Mouse (Mus musculus): ENCODE data around the gene Hoxd4. TPM values are rescaled to one million over a fixed set of nuclear protein-coding genes. Genes with fewer than 3 reads are reported as not detected.

The Hoxd4 gene
- total RNA-seq, 4 experiments from 2014 or later = 0.32 to 0.79 (median 0.38) TPM

DNA sequence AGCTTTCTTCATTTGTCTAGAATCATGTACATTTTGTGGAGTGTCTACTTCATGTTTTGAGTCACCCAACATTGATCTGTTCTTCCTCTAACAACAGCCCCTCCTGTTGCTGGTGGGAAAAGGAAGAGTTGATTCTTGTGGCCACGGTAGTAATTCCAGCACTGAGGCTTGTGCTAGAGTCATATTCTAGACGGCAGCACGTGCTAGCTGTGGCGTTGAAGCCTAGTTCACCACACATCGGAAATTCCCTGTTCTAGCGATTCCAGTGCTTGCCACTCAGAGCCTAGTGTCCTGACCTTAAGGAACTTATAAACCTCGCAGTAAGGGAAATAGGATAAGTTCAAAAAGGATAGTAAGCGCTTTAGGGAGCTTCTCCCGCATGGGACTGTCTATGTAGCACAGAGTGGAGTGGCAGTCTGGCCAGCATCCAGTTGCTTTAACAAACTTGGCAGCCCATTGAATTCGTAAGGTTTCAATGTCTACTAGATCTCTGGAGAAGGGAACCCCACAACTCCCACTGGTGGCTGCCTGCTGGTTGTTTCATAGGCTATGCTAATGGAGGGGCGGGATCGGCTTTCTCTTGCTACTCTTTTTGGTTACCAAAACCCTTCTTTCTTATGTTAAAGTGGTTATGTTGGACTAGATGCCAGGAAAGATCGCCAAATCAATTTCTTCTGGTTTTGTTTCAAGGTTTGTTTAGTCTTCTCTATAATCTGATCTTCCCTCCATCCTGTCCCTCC, 66.0 kb downstream of the Hoxd4 start:
- DNase-seq (ENCODE audit: low spot score) = no peak

Small RNA genes lying within 50 kb of the gene (microRNA-seq; reads per million reads assigned to microRNA genes)
- gene Gm44463 = not detected
- gene Mir10b = 962 reads per million, percentile 82 among the genes with 10 or more reads in this experiment

Other genes with a start within 250 kb of the Hoxd4 start
- gene Lnpk, start 132.5 kb upstream of the Hoxd4 start, total RNA-seq (2022) = 10 to 100 TPM; 18.7 to 23.7 (median 22.6) TPM
- not detected for gene Evx2, start 52.4 kb upstream of the Hoxd4 start, total RNA-seq (2022)
- not detected for gene Hoxd13, start 43.6 kb upstream of the Hoxd4 start, total RNA-seq (2022)
- gene Hoxd12, start 36.9 kb upstream of the Hoxd4 start, total RNA-seq (2022) = not detected
- gene Hoxd11, start 32.4 kb upstream of the Hoxd4 start, total RNA-seq (2022) = not detected
- under 1 TPM in 1 of 4 experiments, not detected in 3; 0.12 TPM for gene Hoxd10, start 20.0 kb upstream of the Hoxd4 start, total RNA-seq (2022)
- under 1 TPM; 0.22 to 0.49 (median 0.48) TPM for gene Hoxd9, start 14.2 kb upstream of the Hoxd4 start, total RNA-seq (2022)
- 1 to 10 TPM in 1 of 4 experiments, under 1 TPM in 3; 0.53 to 1.5 (median 0.76) TPM for gene Hoxd8, start 7.3 kb upstream of the Hoxd4 start, total RNA-seq (2022)
- gene Hoxd3, start within 50 bp of the Hoxd4 start, total RNA-seq (2022) = under 1 TPM in 1 of 4 experiments, not detected in 3; 0.16 TPM
- gene Gm28230, start 14.8 kb downstream of the Hoxd4 start, total RNA-seq (2022) = not detected
- not detected for gene Hoxd1, start 51.1 kb downstream of the Hoxd4 start, total RNA-seq (2022)
- 100 to 1,000 TPM; 111 to 125 (median 119) TPM for gene Mtx2, start 113.9 kb downstream of the Hoxd4 start, total RNA-seq (2022)

Data from heart, adult 8-10 months (tissue).